Mouse (Mus musculus) gastrocnemius, adult 8-10 months (tissue): ENCODE measurements around the gene Rere. TPM values are rescaled to one million over a fixed set of nuclear protein-coding genes. Genes with fewer than 3 reads are reported as not detected.
"Not testable (repeated sequence)": the region's sequence is repeated elsewhere in the genome, so short reads cannot be mapped to it uniquely, and the experiment has no call there.

Experiments used
- DNase-seq, 2 experiments: peaks; one replicate each; pipeline ENCODE4 v3.0.0; 2022; ENCODE audit warnings: low spot score in 2 of 2
- total RNA-seq, 4 experiments: library from RNA; stranded (reverse); gene quantifications; 2 replicates each; pipeline ENCODE4 v1.2.4; 2022

Rere gene
- total RNA-seq, 4 experiments from 2014 or later = 53.7 to 93.1 (median 66.0) TPM

DNA sequence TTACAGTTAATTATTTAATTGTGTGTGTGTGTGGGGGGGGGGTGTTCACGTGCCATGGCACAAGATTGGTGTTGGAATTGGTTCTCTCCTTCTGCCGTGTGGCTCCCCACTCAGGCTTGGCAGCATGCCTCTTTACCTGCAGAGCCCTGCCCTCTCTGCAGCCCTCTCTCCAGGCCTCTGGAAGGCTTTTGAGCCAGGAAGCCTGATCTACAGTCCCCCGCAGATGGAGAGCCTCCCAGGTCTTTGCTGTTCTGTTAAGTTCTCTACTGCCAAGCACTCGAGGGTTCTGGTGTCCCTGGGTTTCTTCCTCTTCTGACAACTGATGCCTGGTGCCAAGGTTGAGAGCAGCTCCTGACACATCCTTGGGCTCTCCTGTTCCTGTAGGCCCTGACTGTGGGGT, 27.0 kb upstream of the Rere start:
- no peak for DNase-seq

DNA sequence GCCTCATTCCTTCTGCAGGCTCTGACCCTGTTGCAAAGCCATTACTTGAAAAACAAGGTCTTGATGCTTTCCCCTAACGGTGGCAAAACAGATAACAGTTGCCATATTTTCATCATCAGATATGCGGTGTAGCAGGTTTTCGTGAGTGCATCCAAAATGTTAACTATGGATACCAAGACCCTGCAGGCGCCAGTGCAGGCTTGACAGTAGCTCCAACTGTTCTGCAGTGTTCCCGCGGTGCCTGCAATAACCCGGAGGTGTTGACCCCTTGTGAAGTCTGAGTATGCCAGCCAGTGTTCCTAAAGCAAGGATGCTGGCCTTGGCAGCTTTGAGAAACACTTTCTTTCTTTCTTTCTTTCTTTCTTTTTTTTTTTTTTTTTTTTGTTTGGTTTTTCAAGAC, 26.3 kb upstream of the Rere start:
- no peak for DNase-seq

GRCm38 (mm10) chr4:150257252-150258204, 23.9 kb upstream of the Rere start:
- peak; percentile 84 to 88 for DNase-seq

DNA sequence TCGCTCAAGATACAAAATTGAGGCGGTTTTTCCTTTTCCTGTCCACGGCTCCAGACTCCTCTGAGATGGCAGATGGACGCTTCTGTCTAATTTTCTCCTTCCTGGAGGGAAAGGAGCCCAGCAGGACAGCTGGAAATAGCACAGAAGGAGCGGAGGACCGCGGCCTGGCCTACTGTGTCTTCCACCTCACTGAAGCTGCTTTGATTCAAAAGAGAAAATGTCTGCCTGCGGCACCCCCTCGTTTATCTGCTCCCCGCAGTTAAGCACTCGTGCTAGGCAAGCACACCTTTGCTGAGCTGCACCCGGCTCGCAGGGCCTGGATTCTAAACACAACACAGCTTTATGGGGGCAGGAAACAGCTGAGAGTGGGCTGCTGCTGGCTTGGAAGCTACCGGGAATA, 23.1 kb upstream of the Rere start:
- no peak for DNase-seq

GRCm38 (mm10) chr4:150259577-150259976, 21.9 kb upstream of the Rere start:
- no peak for DNase-seq

DNA sequence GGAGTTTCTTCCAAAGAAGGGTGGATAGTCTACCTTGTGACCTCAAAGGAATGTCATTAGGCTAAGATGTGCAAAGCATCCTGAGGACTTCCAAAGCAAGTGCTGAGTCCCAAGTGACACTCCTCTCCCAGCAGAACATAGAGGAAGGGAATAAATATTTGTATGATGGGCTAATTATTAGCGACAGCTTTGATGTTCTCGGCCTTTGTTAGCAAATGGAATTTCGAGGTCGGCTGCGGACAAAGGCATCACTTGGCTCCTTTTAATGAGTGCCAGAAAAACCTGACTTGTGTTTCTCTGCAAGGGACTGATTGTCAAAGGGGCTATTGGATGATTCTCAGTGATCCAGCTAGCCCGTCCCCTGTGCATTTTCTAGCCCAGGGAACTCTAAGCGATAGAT, 21.3 kb upstream of the Rere start:
- no peak for DNase-seq

- no peak for DNase-seq
Observed at GRCm38 (mm10) chr4:150260745-150261144, 20.7 kb upstream of the Rere start.

DNA sequence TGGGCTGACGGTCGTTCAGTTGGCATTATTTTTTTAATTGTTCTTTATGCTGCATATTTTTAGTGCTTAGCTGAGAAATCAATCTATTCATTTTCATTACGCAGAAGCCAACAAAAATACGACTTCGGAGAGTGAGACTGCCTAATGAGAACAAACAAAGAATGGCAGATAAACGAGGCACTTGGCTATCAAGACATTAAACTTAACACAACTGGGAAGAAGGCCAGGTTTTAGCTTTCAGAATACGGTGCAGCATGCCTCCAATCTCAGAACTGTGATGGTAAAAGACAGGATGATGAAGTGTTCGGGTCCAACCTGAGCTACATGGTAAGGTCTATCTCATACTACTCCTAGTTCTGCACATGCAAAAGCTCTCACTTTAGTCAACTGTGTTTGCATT, 19.1 kb upstream of the Rere start:
- DNase-seq = no peak

- no peak for DNase-seq
Observed at GRCm38 (mm10) chr4:150264903-150265302, 16.5 kb upstream of the Rere start.

DNA sequence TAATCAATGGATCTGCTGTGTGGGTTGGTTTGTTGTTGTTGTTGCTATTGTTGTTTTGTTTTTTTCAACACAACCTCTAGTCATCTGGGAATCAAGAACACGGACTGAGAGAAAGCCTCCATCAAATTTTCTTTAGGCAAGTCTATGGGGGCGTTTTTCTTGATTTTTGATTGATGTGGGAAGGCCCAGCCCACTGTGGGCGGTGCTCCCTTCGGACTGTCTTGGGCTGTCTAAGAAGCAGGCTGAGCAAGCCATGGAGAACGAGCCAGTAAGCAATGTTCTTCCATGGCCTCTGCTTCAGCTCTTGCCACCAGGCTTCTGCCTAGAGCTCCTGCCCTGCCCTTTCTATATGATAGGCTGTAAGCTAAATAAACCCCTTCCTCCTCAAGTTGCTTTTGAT, 16.0 kb upstream of the Rere start:
- no peak for DNase-seq

- DNase-seq = no peak
Observed at GRCm38 (mm10) chr4:150266655-150267223, 14.7 kb upstream of the Rere start.

DNA sequence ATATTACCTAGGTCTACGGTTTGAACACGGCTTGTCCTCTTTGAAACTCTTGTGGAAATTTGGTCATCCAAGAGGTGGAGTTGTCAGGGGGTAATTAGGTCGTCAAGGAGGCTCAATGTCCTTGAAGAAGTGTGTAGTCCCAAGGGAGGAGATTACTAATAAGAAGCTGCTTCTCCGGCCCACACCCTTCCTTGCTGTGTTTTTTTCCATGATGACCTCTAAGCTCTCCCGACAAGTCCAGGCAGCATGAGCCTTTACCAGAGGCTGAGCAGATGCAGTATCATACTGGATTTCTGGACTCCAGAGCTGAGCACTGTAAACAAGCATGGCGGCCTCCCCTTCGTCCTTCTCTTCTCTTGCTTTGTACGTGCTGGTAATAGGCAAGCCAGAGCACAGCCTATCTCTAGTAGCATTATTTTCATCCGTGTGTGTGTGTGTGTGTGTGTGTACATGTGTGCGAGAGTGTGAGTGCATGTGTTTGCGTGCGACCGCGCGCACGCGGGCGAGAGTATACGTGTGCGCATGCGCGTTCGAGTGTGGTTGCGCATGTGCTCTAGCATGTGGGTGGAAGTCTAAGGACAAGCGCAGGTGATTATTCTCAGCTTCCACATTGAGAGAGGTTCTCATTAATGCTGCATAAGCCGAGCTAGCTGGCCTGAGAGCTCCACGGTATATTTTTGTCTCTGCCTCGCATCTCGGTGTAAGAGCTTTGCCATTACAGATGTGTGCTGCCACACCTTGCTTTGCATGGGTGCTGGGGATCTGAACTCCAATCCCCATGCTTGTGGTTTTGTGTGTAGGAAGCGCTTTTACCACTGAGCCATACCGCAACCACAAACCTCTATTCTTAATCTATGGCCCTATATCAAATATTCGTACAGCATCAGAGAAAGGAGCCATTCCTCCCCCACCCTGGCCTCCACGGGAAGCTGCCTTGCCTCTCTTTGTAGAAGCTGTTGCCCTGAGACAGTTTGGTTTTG, 12.5 kb upstream of the Rere start:
- DNase-seq = no peak

- no peak for DNase-seq
Observed at GRCm38 (mm10) chr4:150269679-150270078, 11.8 kb upstream of the Rere start.

DNA sequence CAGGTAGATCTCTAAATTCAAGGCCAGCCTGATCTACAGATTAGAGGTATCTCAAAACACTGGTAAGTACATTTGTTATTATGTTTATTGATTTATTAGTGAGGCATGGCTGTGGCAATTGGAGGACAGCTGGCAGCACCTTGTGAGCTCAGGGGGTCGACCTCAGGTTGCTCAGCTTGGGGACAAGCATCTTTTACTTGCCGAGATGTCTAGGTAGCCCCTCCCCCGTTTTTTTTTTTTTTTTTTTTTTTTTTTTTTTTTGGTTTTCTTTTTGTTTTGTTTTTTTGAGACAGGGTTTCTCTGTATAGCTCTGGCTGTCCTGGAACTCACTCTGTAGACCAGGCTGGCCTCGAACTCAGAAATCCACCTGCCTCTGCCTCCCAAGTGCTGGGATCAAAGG, 10.7 kb upstream of the Rere start:
- DNase-seq = not testable (repeated sequence)

- DNase-seq = peak; percentile 37 to 38
Observed at GRCm38 (mm10) chr4:150272725-150273124, 8.7 kb upstream of the Rere start.

DNA sequence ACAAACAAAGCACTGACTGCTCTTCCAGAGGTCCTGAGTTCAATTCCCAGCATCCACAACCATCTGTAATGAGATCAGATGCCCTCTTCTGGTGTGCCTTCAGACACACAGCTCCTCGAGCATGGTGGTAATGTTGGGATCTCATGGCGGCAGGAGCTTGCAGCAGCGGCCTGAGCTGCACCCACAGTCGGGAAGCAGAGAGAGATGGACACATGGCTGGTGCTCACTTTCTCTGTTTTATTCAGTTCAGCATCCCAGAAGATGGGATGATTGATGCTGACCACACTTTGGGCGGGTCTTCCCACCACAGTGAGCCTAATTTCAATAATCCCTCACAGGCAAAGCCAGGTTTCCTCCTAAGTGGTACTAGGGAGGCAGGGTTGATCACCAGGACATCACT, 5.9 kb upstream of the Rere start:
- no peak for DNase-seq

- DNase-seq = not testable (repeated sequence)
Observed at GRCm38 (mm10) chr4:150279336-150279735, 2.1 kb upstream of the Rere start.

- DNase-seq = no peak
Observed at GRCm38 (mm10) chr4:150280002-150280401, 1.4 kb upstream of the Rere start.

GRCm38 (mm10) chr4:150280459-150280858, 987 bp upstream of the Rere start:
- DNase-seq = no peak

DNA sequence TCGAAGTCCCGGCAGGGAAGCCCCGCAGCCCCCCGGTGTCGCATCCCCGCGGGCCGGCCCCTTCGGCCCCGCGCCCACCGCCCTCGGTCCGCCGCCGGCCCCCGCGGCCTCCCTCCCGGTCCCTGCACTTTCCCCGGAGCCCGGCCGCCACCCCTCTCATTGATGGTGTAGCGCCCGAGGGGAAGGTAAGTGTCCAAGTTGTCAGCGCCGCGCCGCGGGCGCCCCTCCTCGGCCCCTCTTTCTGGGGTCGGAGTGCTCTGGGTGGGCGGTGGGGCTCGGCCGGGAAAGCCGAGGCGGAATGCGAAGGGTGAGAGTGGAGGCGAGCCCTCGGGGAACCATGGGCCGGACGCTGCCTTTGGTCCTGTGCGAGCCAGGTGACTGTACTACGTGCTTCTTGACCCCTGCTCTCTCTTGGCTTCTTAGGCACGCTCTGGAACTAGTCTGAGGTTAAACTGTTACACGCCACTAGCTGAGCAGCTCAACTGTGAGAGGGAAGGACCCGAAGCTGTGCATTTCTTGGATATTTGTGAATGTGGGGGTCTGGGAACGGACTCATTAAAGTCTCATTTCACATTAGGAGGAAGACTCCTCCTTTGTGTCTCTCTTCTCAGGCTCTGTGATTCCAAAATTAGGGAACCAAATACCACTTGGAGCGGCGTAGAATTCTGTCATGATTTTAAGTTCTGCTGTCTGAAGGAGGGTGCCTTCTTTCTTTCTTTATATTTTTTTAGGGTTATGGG, 615 bp downstream of the Rere start:
- DNase-seq = peak; percentile 10 to 33
